Mouse (Mus musculus) ES-E14 (cell line): ENCODE measurements around the gene Crk. TPM values are rescaled to one million over a fixed set of nuclear protein-coding genes. Genes with fewer than 3 reads are reported as not detected.

ENCODE experiments used
- DNase-seq: peaks from one replicate; pipeline ENCODE4 v3.0.0-alpha.2; 2013; ENCODE audit warnings: low read depth, low spot score
- H3K27ac ChIP-seq: 2 replicates; pipeline ENCODE4 v1.5.1; 2012; ENCODE audit warnings: low read depth, mild to moderate bottlenecking, low read length, moderate library complexity, mixed read lengths; ENCODE audit not compliant: poor library complexity, insufficient read depth, severe bottlenecking
- H3K36me3 ChIP-seq: 2 replicates; pipeline ENCODE4 v1.6.1; 2012; ENCODE audit warnings: mild to moderate bottlenecking, low read length, moderate library complexity, mixed read lengths; ENCODE audit not compliant: control insufficient read depth, poor library complexity, insufficient read depth, severe bottlenecking
- H3K4me1 ChIP-seq, 2 experiments: fragments of 150-350 bp in 1 of 2; sonication (generic) in 1 of 2; 2 replicates each; pipeline ENCODE4 v1.6.1; 2012; ENCODE audit warnings: low read length in 2 of 2, mild to moderate bottlenecking in 1 of 2, mixed read lengths in 1 of 2; ENCODE audit not compliant: control insufficient read depth in 2 of 2, insufficient read depth in 2 of 2, poor library complexity in 1 of 2
- H3K4me3 ChIP-seq, 2 experiments: fragments of 150-350 bp in 1 of 2; sonication (generic) in 1 of 2; 2 replicates each; pipeline ENCODE4 v1.5.1; 2012; ENCODE audit warnings: low read length in 2 of 2, low read depth in 1 of 2, mild to moderate bottlenecking in 1 of 2, mixed read lengths in 1 of 2; ENCODE audit not compliant: insufficient read depth in 1 of 2, poor library complexity in 1 of 2, severe bottlenecking in 1 of 2
- H3K9ac ChIP-seq: 2 replicates; pipeline ENCODE4 v1.6.1; 2012; ENCODE audit warnings: low read depth, mild to moderate bottlenecking, low read length, mixed read lengths; ENCODE audit not compliant: poor library complexity, insufficient read depth, severe bottlenecking
- H3K9me3 ChIP-seq: fragments of 150-350 bp; sonication (generic); 2 replicates; pipeline ENCODE4 v1.6.1; 2012; ENCODE audit warnings: low read depth, mild to moderate bottlenecking, low read length; ENCODE audit not compliant: control insufficient read depth, insufficient read depth
- CHD2 ChIP-seq: IDR thresholded peaks from 2 replicates; pipeline ENCODE4 v1.6.1; 2014; ENCODE audit warnings: mild to moderate bottlenecking, low read depth, low read length, inconsistent platforms
- HCFC1 ChIP-seq: IDR thresholded peaks from 2 replicates; pipeline ENCODE4 v1.6.1; 2012; ENCODE audit warnings: low read length, inconsistent platforms, borderline replicate concordance; ENCODE audit not compliant: insufficient read depth
- MAFK ChIP-seq: IDR thresholded peaks from 2 replicates; pipeline ENCODE4 v1.6.1; 2014; ENCODE audit warnings: mild to moderate bottlenecking, low read depth, low read length, inconsistent platforms; ENCODE audit not compliant: insufficient read depth
- ZC3H11A ChIP-seq: IDR thresholded peaks from 2 replicates; pipeline ENCODE4 v1.6.1; 2012; ENCODE audit warnings: low read depth, mild to moderate bottlenecking, inconsistent platforms, low read length, borderline replicate concordance
- ZNF384 ChIP-seq: IDR thresholded peaks from 2 replicates; pipeline ENCODE4 v1.6.1; 2012; ENCODE audit warnings: low read depth, low read length, inconsistent platforms
- in situ Hi-C, 2 experiments: fragments of 600-800 bp; cut with MboI; formaldehyde crosslinking; loops; one replicate each; pipeline ENCODE4 v1.15.1; 2025; ENCODE audit warnings: low sequenced_read_pairs in 2 of 2, inconsistent platforms in 1 of 2; ENCODE audit not compliant: unreplicated experiment in 2 of 2
- total RNA-seq: library from RNA; depleted of rRNA; stranded (reverse); fragments of 300-350 nt; gene quantifications from 2 replicates; pipeline ENCODE4 v1.2.3, GENCODE M21; 2012

The Crk gene
- total RNA-seq, 1 experiment, result 71.3 TPM

DNA sequence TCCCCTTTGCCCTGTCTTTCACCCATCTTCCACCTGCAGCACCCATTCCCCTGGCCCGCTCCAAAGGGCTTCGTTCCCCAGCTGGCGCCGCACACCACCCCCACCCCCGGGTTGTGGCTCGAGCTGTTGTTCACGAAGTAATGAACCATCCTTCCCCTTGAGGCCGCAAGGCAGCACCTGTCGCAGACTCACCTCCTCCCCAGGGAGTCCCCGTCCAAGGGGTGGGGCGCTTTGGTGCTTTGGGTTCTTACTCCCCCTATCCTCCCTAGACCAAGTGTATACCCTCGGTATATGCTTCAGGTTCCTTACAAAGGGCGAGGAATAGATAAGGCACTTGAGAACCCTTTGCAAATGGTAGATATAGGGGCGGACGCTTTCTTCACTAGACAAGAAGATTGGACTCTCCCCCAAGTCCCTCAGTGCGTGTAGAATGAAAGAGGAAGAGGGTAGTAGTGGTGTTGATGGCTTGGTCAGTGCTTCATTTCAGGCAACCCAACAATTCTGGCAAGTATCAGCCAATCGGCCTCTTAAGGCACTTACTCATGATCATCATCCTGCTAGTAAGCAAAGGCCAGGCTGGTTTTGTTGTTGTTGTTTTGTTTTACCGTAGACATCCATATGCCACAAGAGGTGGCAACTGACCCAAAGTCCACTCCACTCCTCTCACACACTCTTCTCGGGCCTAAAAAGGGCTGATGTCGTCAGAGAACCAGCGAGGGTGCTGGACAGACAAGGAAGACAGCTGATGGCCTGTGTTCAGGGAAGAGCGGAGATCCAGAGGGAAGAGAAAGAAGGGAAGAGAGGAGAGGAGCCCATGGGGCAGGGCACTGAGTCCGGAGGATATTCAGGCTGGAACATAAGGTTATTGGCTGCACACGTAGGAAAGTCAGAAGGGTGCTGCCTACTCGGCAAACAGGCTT lies 24.3 kb upstream of the Crk start:
- peak overlapping the region; percentile 22; the same call in 1 of the 2 replicates for H3K27ac ChIP-seq
- DNase-seq, result no peak
- peaks cover 8 to 25% of the 10 kb centered on the region in 2 experiments; a peak in 3 of 4 replicates for H3K4me1 ChIP-seq
- H3K36me3 ChIP-seq, result peaks cover 23% of the 10 kb centered on the region
- H3K4me3 ChIP-seq, result peak overlapping the region; percentile 82 to 85
- H3K9me3 ChIP-seq, result no peaks in the 10 kb centered on the region
- TF ChIP-seq ZNF384 (no peak), MAFK (no peak), CHD2 (no peak), ZC3H11A (no peak), HCFC1 (no peak)
- in situ Hi-C loops, result no loop called here
- H3K9ac ChIP-seq, result peak overlapping the region; percentile 82

DNA sequence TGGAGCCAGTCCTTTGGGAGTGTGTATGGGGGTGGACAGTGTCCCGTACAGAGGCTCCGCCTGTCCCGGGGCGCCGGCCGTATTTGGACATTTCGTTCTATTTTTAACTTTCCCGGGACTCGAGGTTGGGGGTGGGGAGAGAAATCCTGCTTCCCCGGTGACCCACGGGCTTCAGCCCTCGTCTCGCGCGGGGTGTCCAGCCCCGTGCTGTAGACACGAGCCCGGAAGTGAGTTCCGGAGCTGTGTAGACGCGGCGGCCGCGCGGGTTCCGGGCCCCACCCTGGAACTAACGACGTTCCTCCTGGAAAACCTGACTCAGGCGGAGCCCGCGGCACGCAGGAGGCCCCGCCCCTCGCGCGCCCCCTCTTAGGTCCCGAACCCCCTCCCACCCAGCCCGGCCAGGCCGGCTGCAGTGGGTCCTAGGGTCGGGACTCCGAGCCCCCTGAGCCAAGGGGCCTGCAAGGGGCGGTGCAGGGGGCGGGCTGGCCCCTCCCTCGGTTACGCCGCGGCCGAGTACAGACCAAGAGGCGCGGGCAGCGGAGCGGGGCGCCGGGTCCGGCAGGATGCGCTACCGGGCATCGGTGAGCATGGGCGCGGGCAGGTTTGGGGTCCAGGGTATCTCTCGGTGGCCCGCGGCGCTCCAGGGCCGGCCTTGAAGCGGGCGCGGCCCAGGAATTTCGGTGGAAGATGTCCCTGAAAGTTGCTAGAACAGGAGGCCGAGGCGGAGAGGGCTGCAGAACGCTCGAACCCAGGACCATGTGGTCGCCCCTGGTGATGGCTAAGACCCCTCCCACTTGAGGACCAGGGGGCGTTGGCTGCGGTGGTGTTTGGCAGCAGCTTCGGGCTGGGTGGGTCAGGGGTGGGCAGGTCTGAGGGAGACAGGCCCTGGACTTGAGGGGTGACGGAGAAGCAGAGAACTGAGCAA lies 23.2 kb upstream of the Crk start:
- peaks cover 8 to 23% of the 10 kb centered on the region in 2 experiments; a peak in 3 of 4 replicates for H3K4me1 ChIP-seq
- TF ChIP-seq ZC3H11A (no peak), ZNF384 (no peak)
- in situ Hi-C loops, result no loop called here

DNA sequence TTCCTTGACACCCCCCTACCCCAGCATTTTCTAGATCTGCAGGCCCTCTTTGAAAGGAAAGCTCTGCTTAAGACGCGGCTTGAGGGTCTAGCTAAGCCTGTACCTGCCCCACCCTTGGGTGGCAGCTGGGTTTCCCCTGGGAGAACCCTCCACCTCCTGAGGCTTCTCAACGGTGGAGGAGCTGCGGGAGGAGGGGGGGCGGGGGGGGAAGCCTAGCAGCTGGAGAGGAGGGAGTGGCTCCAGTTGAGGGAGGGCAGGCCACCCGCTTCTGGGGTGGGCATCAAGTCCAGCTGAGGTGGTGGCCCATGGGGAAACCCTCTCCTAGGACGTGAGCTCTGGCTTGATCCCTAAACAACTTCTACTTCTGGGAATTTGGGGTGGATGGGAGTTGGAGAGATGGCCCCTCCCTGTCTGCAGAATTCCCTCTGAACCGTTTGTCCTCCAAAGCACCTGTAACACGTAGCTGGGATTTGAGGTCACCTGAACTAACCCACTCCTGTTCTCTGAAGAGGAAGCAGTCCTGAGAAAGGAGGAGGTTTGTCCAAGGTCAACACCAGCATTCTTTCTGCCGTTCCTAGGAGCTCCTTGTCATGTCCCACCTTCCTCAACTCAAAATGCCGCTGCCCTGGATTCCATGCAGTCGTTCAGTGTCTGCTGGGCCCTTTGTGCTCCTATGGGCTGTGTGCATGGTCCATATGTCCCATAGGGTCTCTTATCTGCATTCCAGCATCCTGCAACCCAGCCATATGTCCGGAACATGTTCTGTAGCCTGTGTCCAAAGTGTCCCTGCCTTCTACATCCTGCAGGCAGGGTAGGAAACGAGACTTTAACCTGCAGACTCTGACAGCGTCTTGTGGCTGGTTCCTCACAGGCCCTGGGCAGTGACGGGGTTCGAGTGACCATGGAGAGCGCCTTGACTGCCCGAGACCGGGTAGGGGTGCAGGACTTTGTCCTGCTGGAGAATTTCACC lies 22.2 kb upstream of the Crk start:
- H3K27ac ChIP-seq, result no peak overlapping the region
- no peaks in the 10 kb centered on the region for H3K9me3 ChIP-seq
- H3K4me1 ChIP-seq, result peaks cover 8 to 20% of the 10 kb centered on the region in 2 experiments; a peak in 3 of 4 replicates
- peaks cover 43% of the 10 kb centered on the region for H3K36me3 ChIP-seq
- peak overlapping the region; percentile 82; the same call in 1 of the 2 replicates for H3K9ac ChIP-seq
- in situ Hi-C loops, result no loop called here
- TF ChIP-seq ZC3H11A, result no peak
- TF ChIP-seq HCFC1, result no peak
- TF ChIP-seq MAFK, result no peak
- no peak for TF ChIP-seq CHD2
- no peak for TF ChIP-seq ZNF384
- H3K4me3 ChIP-seq, result peak overlapping the region; percentile 82 to 85; a peak in 3 of 4 replicates
- no peak for DNase-seq

More for the DNA sequence above, 23.2 kb upstream of the Crk start:
- Histone ChIP-seq H3K9ac (peak overlapping the region; percentile 82), H3K4me3 (peak overlapping the region; percentile 82 to 85), H3K36me3 (peaks cover 33% of the 10 kb centered on the region), H3K9me3 (no peaks in the 10 kb centered on the region), H3K27ac (peak overlapping the region; percentile 42; the same call in 1 of the 2 replicates)
- no peak for DNase-seq

DNA sequence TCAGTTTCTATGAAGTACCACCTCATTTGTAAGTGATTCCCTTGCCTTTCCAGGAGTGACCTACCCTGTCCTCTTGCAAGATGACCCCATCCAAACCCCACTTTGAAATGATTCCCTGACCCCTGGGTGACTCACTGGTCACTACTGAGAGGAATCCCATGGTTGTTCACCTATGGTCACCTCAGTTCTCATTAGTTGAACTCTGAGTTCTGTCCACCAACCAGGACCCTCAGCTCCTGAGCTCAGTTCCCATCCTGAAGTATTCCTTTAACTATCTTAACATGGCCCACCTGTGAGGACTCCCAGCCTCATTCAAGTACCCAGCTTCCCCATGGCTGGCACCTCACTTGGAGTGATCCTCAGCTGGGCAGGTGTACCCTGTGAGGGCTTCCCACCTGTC lies 21.2 kb upstream of the Crk start:
- H3K27ac ChIP-seq, result no peak overlapping the region
- no peak for DNase-seq
- in situ Hi-C loops, result no loop called here
- H3K4me1 ChIP-seq, result peaks cover 8 to 20% of the 10 kb centered on the region in 2 experiments; a peak in 3 of 4 replicates
- H3K9ac ChIP-seq, result no peak overlapping the region
- H3K4me3 ChIP-seq, result no peak overlapping the region
- TF ChIP-seq HCFC1 (no peak), MAFK (no peak), ZC3H11A (no peak), ZNF384 (no peak), CHD2 (no peak)
- H3K36me3 ChIP-seq, result peaks cover 51% of the 10 kb centered on the region
- no peaks in the 10 kb centered on the region for H3K9me3 ChIP-seq
